ENCODE assay signal across 16 mouse cellular contexts in the genomic region with DNA sequence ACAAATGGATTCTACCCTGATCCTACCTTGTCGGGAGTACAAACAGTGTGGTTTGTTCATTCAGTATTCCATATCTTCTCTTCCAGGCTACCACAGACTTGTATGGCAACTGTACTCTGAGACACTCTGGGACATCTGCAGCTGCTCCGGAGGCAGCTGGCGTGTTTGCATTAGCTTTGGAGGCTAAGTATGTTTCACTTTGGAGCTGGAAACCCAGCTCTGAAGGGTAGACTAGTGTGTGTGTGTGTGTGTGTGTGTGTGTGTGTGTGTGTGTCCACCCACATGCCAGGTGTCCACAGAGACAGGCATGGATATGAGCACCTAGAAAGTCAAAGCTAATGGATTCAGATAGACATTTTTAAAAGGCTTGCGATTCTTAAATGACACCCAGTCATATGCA.
A peak's percentile ranks its signal among the peaks of the same experiment; 100 is the strongest.
DNase-seq lines count a peak whose midpoint lies in the region.
"Had no signal": no experiment of that assay in that cellular context is flagged by ENCODE, and none has a peak within 500 bp of the region (broad histone marks: within the 10 kb centered on the region; RNA-seq: fewer than 3 reads in every experiment).

No protein-coding gene starts in this region.

- intact Hi-C loops in left cerebral cortex, postnatal 25 days (cut with DNase I): no loop called here
- intact Hi-C loops in left cerebral cortex, postnatal 36 days (cut with DNase I): no loop called here

- DNase-seq in heart, adult 11 months: peak; percentile 4
- DNase-seq in heart, adult 18-20 months: no peak
- DNase-seq in left cerebral cortex, postnatal 25 days (ENCODE audit: low spot score in 2 of 2): peak; percentile 34 to 50
- no peak for DNase-seq in left cerebral cortex, postnatal 36 days (ENCODE audit: low spot score in 2 of 2)
- peak; percentile 77 for DNase-seq in brain, adult 2 months (ENCODE audit: low read depth, low spot score)
- peak; percentile 11 for DNase-seq in layer of hippocampus, adult 9-10 months (ENCODE audit: low spot score)
- no peak for DNase-seq in ovary, postnatal 10 days (ENCODE audit: low spot score)
- DNase-seq in MN1 (ENCODE audit: low spot score): no peak
- DNase-seq: adrenal gland, adult 8-10 months; cerebellum, adult 11-12 months; cerebellum, adult 9-11 months; cerebellum, postnatal 36 days; gastrocnemius, adult 2 months; gastrocnemius, postnatal 25 days; heart, adult 2 months; heart, postnatal 14 days had no signal

Comparison
In these comparisons a context has a peak if more than half of its experiments do, and no peak if none do; other contexts are left out.
1. DNase-seq: peak in heart, adult 11 months (single experiment), left cerebral cortex, postnatal 25 days (2 of 2), brain, adult 2 months (single experiment) and layer of hippocampus, adult 9-10 months (single experiment); none in heart, adult 18-20 months (0 of 2), left cerebral cortex, postnatal 36 days (0 of 2), ovary, postnatal 10 days (single experiment) and MN1 (single experiment).